Mouse (Mus musculus) fat pad, adult 2 months (tissue): Measurements from ENCODE around the gene Cbfb.
"Not testable (repeated sequence)": the region's sequence is repeated elsewhere in the genome, so short reads cannot be mapped to it uniquely, and the experiment has no call there.

ENCODE experiments used
- DNase-seq: peaks from one replicate; pipeline ENCODE4 v3.0.0-alpha.2; 2011; ENCODE audit warnings: low read depth, low spot score; ENCODE audit errors: extremely low read depth

Cbfb gene

DNA sequence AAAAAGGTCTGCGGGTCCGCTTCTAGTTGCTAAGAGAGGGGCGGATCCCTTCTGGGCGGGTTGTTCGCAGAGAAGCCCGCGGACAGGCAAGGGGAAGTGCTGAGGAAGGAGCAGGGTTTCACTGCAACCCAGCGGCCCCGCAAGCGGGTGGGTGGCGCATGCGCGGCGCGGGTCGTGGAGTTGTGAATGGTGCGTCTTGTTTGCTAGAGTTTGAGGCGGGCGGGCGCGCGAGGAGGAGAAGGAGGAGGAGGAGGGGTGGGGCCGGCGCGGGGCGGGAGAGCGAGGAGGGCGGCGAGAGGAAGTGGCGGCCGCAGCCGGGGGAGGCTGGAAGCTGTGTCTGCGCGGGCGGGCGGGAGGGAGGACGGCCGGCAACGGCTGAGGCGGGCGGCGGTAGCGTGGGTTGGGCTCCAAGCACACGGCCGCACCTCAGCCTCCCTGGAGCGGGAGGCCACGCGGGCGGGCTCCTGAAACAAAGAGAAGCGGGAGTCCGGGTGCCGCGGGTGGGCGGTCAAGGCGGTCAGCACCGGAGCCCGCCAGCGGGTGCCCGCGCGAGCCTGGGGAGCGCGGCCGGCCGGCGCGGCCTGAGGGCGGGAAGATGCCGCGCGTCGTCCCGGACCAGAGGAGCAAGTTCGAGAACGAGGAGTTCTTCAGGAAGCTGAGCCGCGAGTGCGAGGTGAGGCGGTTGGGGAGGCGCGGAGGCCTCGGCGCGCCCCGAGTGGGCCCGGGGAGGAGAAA, at the start of gene Cbfb:
Gene Cbfb (plus strand): TSS at position 294 of the 735 bp plus-strand sequence.
- no peak for DNase-seq

DNA sequence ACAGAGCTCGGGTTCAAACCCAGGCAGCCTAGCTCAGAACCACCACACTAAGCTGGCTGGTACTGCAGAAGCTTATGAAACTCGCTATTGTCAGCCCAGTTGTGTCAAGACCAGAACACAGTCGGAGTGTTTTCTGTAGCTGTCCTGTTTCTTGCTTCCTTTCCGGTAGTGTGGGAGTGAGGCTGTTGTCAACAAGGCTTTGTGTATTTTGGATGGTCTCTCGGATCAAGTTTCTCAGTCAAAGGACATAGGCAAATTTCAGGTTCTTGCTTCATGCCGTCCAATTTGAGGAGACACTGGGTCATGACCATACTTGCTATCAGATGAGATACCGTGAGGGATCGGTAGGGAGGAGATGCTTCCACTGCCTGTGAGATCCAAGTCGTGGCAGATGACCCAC, 40.6 kb upstream of the Cbfb start:
- no peak for DNase-seq

DNA sequence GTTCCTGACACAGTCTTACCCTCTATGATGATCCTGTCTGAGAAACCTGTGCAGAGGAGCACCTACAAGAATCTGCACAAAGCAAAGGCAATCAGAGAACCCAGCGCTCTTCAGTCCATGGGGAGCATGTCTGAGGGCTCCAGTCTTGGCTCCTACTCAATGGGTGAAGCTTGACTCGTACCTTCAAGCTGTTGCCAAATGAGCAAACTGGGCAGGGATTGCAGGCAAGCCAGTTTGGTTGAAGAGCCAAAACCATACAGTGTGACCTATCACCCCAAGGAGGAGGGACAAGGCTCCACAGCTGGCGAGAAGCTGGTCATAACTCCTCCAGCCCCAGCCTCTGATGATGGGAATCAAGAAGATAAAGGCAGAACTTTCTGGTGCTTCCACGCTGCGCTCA, 39.0 kb upstream of the Cbfb start, which contains the start of gene Ces4a:
Gene Ces4a (plus strand): TSS at position 292 of the 400 bp plus-strand sequence.
- DNase-seq: no peak

DNA sequence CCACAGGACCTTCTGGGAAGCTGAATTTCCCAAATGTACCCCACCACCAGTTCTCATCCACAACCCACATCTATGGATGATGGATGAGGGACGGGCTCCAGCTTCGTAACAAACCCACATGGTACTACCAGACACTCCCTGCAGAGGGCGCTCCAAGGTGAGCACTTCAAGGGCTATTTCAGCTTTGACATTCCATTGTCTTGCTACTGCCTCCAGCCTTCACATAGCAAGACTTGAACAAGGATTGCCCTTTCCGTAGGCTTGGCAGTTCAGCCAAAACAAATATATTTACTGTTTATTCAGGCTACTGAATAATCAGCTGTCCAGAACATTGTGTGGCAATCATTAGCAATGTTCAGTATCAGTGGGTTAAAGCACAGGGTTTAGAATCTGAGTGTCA, 32.1 kb upstream of the Cbfb start:
- no peak for DNase-seq

DNA sequence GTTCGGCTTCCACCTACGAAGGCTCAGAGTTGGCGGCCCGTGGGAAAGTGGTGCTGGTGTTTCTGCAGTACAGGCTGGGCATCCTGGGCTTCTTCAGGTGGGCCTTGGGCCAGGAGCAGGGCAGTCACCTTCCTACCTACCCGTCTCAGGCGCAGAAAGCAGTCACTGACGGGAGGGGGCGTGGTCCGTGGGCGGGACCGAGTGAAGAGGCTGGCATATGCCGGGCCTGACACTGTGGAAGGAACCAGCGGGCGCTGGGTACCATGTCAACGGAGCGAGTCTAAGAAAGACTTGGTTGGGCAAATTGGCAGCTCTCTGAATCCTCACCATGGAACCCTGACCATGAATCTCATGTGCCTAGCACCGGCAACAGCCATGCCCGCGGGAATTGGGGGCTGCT, 28.1 kb upstream of the Cbfb start:
- DNase-seq: no peak

DNA sequence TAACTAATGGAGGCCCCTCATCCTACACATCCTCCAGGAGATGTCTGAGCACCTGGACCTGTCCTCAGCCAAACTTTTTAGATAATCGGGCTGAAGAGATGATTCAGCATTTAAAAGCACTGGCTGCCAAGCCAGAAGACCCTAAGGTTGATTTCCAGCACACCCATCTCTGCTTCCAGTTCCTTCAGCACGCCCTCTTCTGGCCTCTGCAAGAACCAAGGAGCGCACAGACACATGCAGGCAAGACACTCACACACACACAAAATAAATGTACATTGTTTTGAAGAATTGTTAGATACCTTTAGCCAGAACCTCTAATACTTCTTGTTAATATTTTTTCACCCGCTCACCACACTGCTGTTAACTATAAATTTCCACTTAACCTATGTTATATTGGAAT, 18.8 kb upstream of the Cbfb start:
- no peak for DNase-seq

DNA sequence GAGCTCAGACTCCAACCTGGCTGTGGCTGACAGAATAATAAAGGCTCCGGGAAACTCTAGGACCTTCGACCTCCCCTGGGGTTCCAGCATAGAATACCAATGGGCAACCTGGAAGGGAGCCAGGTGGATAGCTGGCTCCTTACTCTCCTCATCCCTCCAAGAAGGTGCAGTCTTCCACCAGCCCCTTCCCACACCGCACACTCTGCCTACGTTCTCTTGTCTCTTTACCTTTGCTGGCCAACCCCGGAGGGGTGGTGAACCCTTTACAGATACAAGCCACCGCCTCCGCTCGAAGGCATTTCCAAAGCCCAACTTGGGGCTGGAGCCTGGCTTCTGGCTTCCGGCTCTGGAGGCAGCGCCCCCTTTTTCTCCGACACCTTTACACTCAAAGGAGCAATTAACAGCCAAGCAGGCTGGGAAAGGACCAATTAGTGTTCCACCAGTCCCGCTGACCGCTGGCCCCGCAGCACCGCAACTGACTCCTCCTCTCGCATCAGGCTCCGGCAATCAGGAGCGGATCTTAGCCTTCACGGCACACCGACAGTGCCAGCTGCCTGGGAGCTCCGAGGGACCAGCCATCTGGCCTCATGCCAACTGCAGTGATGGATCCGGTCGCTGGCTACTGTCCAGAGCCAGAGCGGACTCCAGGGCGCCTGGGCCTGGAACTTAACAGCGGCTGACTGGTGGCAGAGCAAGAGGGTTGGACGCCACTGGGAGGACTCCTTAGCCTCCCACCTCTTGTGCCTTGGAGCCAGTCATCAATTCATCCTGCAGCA, 17.7 kb upstream of the Cbfb start:
- DNase-seq: no peak

DNA sequence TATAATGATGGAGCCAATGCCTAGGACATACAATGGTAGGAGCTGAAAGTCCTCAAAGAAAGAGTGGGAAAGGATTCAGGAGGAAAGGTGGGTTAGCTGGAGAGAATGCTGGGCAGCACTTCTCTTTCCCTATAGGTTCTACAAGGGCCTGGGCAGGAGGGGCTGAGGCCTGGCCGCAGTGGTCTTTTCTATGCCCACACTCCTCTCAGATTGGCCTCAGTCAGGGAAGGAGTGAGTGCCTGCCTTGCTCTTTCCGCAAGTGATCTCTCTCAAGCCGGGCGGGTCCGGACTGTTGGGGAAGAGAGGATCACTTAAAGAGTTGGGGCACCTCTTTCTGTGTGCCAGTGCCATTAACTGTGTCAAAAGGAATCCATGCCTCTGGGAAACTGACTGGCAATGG, 16.2 kb upstream of the Cbfb start:
- DNase-seq: no peak

DNA sequence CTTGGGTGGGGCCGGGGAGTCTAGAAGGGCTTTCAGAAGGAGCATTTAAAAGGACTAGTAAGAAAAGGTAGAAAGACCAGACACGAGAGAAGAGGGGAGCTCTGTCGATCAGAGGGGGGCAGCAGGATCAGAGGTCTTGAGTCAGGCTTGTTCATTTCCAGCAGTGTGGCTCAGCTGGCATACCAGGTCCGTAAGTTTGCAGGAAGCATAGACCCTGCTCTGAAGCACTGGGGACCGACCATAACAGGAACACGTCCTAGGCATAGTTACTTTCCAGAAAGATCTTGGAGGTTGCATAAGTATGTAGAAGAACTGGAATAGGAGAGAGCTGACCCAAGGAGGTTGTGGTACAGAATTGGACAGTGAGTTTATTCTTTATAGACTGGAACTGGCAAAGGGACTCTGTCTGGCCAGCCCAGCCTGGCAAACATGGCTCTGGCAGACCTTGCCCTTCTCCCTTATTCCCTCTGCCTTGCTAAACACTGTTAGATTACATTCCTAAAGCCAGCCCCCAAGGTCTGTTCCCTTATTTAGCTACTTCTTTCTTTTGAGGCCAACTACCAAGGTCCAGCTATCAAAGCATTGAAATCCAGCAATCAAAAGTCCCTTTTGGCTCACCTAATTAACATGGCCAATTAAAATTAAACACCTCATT, 15.3 kb upstream of the Cbfb start:
- no peak for DNase-seq

DNA sequence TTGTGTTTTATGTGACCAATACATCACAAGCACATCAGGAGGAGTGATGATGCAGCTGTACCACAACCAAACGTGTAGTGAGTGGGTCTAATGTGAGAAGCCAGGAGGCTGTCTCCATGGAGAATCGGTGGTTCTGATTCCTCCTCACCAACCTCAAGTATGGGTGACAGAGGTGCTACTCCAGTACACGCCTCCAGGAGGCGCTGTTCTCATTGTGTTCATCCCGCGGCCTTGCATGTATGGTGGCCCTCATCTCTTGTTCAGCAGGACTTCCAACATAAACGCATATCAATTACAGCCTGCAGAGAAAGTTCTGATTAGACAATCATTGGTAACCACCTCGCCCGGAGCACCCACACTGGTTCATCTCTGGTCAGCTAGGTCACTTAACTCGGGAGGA, 12.9 kb upstream of the Cbfb start:
- no peak for DNase-seq

DNA sequence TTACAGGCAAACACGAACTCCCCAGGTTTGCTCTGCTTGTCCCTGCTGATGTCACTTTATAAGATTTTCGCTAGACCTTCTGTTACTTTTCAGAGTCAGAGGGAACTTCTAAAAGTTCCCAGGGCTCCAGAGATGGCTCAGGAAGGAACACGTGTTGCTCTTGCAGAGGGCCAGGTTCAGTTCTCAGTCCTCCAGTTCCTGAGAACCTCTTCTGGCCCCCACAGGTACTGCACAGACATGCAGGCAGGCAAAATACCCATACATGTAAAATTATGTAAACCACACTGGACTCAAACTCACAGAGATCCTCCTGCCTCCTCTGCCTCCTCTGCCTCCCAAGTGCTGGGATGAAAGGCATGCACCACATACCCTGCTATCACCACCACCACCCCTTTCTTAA, 12.4 kb upstream of the Cbfb start:
- DNase-seq: no peak

DNA sequence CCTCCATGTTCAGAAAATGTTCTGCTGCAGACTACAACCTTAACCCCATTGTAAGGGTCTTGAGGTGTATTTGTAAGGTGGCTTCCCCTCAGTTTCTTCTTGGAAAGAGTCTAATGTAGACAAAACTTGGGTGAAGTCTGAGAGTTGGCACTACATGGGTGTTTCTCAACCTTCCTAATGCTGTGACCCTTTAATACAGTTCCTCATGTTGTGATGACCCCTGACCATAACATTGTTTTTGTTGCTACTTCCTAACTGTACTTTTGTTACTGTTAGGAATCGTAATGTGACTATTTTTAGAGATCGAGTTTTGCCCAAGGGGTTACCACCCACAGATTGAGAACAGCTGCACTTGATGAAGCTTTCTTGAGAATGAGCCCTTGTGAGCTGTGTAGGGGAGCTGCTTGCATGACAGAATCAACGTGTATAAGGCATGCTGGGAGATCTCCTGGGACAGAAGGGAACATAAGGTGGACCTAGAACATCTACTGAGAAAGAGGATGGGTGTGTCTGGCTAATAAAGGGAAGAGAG, 9.3 kb upstream of the Cbfb start:
- no peak for DNase-seq

DNA sequence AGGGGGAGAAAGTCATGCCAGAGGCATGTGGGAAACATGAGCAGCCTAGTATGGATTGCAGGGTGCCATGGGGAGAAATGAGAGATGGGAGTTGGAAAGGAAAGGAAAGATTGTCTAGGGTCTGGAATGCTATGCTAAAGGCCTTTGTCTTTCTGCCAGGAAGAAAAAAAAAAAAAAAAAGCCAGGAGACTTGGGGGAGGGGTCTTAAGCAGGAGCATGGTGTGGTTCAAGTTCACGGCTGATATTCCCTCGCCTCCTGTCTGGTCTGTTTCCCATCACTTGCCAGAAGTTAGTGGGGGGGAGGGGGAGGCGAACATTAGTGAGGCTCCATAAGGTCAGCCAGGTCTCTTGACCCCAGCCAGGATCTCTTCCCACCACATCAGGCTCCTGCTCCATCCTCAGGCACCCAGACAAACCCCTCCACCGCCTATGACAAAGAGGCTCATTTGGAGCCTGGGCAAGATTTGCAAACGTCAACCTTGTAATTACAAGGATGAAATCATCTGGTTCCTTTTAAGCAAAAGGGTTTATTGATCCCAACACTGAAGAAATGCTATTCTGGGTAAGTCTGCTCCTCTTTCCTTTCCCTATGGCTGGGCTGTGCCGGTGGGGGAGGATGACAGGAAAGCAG, 6.1 kb upstream of the Cbfb start:
- DNase-seq: no peak

DNA sequence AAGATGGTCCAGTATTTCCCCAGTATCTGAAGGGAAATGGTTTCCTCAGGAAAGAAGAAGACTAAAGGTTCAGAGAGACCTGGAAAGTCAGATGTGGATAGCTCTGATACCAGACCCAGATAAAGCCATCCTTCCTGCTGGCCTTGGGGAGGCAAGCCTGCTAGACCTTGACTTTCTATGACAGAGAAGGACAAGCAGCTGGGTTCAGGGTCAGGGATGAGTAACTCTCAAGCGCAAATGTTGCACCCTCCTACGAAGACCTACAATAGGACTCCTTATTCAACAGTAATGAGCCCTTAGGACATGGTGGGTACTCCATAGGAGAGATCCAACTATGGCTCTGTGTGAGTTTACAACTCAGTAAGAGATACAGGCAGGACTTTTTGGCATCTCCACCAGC, 5.3 kb upstream of the Cbfb start:
- no peak for DNase-seq

DNA sequence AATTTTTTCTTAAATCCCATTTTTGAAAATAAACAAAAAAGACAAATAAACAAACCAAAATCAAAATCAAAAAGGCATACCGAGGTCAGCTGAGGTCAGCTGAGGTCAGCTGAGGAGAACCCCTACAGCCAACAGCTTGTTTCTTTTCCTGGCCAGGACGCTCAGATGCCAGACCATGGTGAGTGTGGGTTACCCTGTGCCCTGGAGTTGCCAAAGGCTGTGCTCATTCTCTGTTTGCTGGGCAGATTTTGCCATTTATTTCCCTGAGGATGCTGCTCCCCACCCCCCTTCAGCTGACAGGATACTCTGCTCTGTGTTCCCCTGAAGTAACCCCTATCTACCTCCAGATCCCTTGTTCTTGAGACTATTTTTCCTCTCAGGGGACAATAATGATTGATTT, 3.4 kb upstream of the Cbfb start:
- DNase-seq: no peak

DNA sequence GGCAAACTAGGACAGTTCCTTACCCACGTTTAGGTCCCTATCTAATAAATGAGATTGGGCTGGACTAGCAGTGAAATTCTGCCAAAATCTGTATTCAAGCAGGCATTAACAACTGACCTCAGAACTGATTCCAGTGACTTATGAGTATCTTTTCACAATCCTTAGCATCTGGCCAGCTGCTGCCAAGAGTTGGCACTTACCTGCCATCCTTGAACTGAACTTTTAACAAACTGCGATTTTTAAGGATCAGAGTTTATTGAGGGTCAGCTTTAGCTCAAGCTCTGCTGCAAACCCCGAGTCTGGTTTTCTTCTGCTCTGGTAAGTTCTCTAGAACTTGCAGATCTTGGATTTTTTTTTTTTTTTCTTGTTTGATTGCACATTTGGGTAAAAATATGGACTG, 892 bp upstream of the Cbfb start:
- DNase-seq: no peak

DNA sequence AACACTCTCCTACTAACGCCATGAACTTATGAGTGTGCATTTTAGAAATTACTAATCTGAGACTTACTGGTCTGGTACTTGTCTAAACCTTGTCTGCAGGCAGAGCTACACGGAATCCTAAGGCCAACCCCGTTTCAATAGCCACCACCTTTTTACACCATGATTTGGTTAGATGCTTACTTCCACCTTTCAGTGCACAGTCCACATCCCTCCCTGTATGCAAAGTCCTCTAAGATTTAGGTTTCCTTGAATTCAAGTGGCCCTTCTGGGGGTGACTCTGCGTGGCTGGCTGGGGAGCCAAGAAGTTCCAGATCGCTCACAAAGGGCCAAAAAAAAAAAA, 463 bp upstream of the Cbfb start:
- no peak for DNase-seq

DNA sequence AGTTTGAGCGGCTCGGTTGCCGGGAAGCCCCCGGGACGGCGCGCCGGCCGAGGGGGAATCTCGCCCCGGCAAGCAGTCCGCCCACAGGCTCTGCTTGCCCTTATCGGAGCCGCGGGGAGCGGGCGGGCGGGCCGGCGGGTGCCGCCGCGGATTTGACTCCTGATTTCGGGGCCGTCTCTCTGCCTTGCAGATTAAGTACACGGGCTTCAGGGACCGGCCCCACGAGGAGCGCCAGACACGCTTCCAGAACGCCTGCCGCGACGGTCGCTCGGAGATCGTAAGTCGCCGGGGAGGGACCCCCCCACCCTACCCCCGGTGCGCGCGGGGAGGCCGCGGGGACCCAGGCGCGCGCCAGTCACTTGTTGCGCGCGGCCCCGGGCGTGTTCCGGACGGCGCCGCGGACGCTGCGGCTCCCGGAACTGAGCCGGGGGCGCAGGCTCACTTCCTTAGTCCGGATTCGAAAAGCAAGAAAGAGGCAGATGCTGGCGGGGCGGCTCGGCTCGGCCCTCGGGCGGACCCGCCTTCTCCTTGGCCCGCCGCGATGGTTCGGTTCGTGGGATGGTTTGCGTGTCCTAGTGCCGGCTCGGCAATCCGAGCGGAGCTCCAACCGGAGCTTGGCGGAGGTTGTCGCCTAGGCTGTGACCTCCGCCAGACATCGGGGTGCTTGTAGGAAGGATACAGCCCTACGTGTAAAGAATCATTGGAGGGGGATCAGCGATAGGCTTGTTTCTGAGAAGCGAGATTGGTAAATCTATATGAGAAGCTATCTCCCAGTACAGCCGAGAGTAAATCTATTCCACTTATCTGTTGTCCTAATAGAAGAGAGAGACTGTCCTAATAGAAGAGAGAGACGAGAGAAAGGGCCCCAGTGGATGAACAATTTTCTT, 885 bp downstream of the Cbfb start:
- DNase-seq: no peak

DNA sequence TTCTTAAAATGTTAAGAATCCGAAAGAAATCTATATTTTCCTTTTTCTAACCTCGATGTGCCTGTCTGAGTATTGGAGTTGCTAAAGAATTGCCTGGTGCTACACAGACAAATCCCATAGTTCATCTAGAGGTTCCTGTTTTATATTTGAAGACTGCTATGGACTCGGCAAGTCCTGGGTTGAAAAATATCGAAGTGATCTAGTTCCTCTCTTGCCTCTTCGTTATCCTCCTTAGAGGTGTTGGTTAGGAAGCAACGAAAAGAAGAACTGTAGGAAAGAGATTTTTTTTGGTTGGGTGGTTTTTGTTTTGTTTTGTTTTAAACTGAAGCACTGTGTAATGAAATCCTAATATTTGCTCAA, 1.5 kb downstream of the Cbfb start:
- DNase-seq: no peak

DNA sequence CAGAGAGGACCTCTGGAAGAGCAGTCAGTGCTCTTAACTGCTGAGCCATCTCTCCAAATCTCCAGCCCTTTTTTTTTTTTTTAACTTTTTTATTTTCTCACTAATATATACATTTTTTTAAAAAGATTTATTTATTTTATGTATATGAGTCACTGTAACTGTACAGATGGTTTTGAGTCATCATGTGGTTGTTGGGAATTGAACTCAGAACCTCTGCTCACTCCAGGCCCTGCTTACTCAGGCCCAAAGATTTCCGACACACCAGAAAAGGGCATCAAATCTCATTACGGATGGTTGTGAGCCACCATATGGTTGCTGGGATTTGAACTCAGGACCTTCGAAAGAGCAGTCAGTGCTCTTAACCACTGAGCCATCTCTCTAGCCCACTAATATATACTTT, 4.8 kb downstream of the Cbfb start:
- DNase-seq: not testable (repeated sequence)
